Mouse (Mus musculus) activated CD4-positive, CD25-positive, alpha-beta regulatory T cell (primary cell): ENCODE data around the gene Iqgap1. TPM values are rescaled to one million over a fixed set of nuclear protein-coding genes. Genes with fewer than 3 reads are reported as not detected.

Experiments
- polyA plus RNA-seq, 2 experiments: library from polyadenylated mRNA; unstranded; fragments of 100-300 nt; shearing (Covaris generic); gene quantifications; one replicate each; pipeline ENCODE4 v1.2.1; 2017

Gene Iqgap1
- polyA plus RNA-seq: 100 to 1,000 TPM; 132 to 235 TPM

DNA sequence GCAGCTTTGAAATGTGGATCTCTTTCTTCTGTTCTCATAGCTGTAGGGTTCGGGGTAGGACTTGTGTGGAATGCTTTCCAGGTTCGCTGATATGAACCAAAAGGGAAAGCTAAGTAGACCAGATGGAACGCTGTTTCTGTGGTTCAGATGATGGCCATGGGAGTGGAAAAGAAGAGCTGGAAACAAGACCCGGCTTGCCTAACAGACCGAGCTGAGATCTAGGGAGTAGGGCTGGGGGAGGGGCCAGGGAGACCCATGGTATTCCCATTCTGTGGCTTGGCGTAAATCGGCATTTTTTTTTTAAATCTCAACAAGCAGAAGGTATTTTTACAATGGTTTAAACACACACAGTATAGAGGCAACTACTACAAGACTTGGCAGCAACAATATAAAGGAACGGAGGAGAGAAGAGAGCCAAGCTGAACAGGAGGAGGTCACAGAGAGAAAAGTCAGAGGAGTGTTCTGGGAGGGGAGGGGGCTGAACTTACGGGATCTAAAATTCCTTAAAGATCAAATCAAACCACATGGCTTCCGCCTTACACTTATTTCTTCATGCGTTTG, at the start of gene Iqgap1:
Iqgap1 (minus strand) TSS at position 132 of the 561 bp plus-strand sequence.

DNA sequence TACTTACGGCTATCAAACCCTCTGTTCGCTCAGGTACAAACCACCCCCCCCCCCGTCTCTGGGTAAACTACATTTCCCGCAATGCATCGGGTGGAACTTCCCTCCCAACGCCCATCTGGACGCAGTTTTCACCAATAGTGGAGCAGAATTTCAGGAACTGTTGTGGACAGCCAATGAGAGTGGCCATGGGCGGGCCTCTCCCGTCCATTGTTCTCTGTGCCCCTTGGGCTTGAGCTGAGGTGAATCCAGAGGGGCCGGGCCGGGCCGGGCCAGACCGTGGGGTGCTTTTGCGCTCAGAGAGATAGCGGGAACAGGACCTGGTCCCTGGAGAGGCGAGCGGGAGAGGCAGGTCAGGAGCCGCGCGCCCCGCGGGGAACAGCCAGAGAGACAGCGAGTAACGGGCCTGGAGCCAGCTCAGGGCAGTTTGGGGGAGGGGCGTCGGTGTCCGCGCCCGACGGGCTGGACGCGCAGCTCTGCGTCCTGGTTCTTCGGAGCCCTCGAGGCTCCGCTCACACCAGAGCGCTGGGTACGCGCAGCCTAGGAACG, 35.0 kb upstream of the Iqgap1 start, which contains the start of gene Zscan2:
Zscan2 (plus strand) TSS at position 192 of the 546 bp plus-strand sequence.

DNA sequence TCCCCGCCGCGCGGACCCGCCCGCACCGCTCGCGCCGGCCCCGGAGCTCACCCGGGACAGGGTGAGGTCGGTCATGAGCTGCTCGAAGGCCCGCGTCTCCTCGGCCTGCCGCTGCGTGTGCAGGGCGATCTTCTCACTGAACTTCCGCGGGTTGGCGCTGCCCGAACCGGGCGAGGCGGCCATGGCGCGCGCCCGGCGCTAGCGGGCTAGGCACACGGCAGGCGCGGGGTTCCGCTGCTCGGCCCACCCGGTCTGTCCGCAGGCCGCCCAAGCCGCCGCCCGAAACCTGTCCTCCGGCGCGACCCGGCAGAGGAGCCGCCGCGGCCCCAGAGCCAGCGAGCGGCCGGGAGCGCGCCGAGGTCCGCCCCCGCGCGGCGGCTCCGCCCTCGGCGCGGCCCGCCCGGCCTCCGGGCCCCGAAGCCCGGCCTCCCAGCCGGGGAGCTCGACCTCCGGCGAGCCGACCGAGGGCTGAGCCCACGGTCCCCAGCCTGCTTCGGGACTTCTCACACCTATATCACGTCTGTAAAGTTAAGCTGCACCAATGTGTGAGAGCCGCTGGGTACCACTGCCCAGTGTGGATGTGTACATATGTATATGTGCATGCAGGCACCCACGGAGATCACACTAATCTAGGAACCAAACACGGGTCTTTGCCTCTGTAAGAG, 137.1 kb downstream of the Iqgap1 start, which contains the start of gene Crtc3:
Crtc3 (minus strand) TSS at position 322 of the 665 bp plus-strand sequence.

Other genes starting within 250 kb of the Iqgap1 start
- 10 to 100 TPM; 42.1 to 79.9 TPM for gene Crtc3, start 137.1 kb downstream of the Iqgap1 start, polyA plus RNA-seq
- 1 to 10 TPM in 1 of 2 experiments, under 1 TPM in 1; 0.50 to 2.4 TPM for gene Zscan2, start 34.9 kb upstream of the Iqgap1 start, polyA plus RNA-seq
- 10 to 100 TPM; 26.5 to 31.7 TPM for gene Wdr73, start 75.3 kb upstream of the Iqgap1 start, polyA plus RNA-seq
- gene Nmb, start 79.1 kb upstream of the Iqgap1 start, polyA plus RNA-seq: 10 to 100 TPM; 42.6 to 58.1 TPM
- gene Sec11a, start 121.8 kb upstream of the Iqgap1 start, polyA plus RNA-seq: 100 to 1,000 TPM; 326 to 350 TPM
- 10 to 100 TPM; 50.0 to 52.5 TPM for gene Zfp592, start 167.7 kb upstream of the Iqgap1 start, polyA plus RNA-seq
- under 1 TPM; 0.08 to 0.12 TPM for gene Alpk3, start 231.6 kb upstream of the Iqgap1 start, polyA plus RNA-seq